Mouse (Mus musculus) kidney, adult 2 months (tissue): ENCODE measurements around the gene Scd4. TPM values are rescaled to one million over a fixed set of nuclear protein-coding genes. Genes with fewer than 3 reads are reported as not detected.
"Not testable (repeated sequence)": the region's sequence is repeated elsewhere in the genome, so short reads cannot be mapped to it uniquely, and the experiment has no call there.

Experiments used
- DNase-seq: peaks from one replicate; pipeline ENCODE4 v3.0.0; 2021
- H3K27ac ChIP-seq: fragments of 200-500 bp; 2 replicates; pipeline ENCODE4 v1.5.1; 2012; ENCODE audit warnings: low read depth, low read length, control low read depth, inconsistent platforms; ENCODE audit not compliant: insufficient read depth
- H3K27me3 ChIP-seq: fragments of 200-500 bp; replicated peaks from 2 replicates; pipeline ENCODE4 v1.6.1; 2012; ENCODE audit warnings: mild to moderate bottlenecking, moderate library complexity, low read length, inconsistent platforms; ENCODE audit not compliant: control insufficient read depth, insufficient read depth
- H3K36me3 ChIP-seq: fragments of 200-500 bp; 2 replicates; pipeline ENCODE4 v1.6.1; 2012; ENCODE audit warnings: mild to moderate bottlenecking, moderate library complexity, low read length, inconsistent platforms; ENCODE audit not compliant: control insufficient read depth, insufficient read depth
- H3K4me1 ChIP-seq: fragments of 200-500 bp; 2 replicates; pipeline ENCODE4 v1.6.1; 2011; ENCODE audit warnings: low read length; ENCODE audit not compliant: control insufficient read depth, insufficient read depth
- H3K4me3 ChIP-seq: fragments of 200-500 bp; 2 replicates; pipeline ENCODE4 v1.5.1; 2011; ENCODE audit warnings: mild to moderate bottlenecking, low read depth, low read length, control low read depth; ENCODE audit not compliant: insufficient read depth
- CTCF ChIP-seq: fragments of 200-500 bp; conservative IDR thresholded peaks from 2 replicates; pipeline ENCODE4 v1.5.1; 2011; ENCODE audit warnings: low read depth, mild to moderate bottlenecking, control low read depth, low read length, moderate library complexity, mixed read lengths; ENCODE audit not compliant: insufficient read depth, insufficient read length
- POLR2A ChIP-seq: fragments of 200-500 bp; IDR thresholded peaks from one replicate; pipeline ENCODE4 v1.6.1; 2011; ENCODE audit warnings: low read depth, low read length, control low read depth
- WGBS: fragments of 180-500 bp; shearing (Covaris S2); methylation state at CpG from one replicate; pipeline ENCODE4 v1.1.7; 2018; 5-methylcytosine and 5-hydroxymethylcytosine counted together
- polyA plus RNA-seq: library from polyadenylated mRNA; depleted of rRNA; stranded (reverse); fragments of >200 nt; gene quantifications from 2 replicates; pipeline ENCODE4 v1.2.3, GENCODE M21; 2012

Gene Scd4
- polyA plus RNA-seq, 1 experiment, result 0.23 TPM

GRCm38 (mm10) chr19:44333991-44334390 is 1.1 kb downstream of the Scd4 start:
- 93% methylated on average over 9 of the region's 9 CpGs for WGBS
- H3K4me3 ChIP-seq, result no peak overlapping the region
- no peaks in the 10 kb centered on the region for H3K27me3 ChIP-seq
- no peak for TF ChIP-seq POLR2A
- TF ChIP-seq CTCF, result no peak
- no peaks in the 10 kb centered on the region for H3K36me3 ChIP-seq
- H3K4me1 ChIP-seq, result peaks cover 7% of the 10 kb centered on the region
- no peak for DNase-seq
- no peak overlapping the region for H3K27ac ChIP-seq

DNA sequence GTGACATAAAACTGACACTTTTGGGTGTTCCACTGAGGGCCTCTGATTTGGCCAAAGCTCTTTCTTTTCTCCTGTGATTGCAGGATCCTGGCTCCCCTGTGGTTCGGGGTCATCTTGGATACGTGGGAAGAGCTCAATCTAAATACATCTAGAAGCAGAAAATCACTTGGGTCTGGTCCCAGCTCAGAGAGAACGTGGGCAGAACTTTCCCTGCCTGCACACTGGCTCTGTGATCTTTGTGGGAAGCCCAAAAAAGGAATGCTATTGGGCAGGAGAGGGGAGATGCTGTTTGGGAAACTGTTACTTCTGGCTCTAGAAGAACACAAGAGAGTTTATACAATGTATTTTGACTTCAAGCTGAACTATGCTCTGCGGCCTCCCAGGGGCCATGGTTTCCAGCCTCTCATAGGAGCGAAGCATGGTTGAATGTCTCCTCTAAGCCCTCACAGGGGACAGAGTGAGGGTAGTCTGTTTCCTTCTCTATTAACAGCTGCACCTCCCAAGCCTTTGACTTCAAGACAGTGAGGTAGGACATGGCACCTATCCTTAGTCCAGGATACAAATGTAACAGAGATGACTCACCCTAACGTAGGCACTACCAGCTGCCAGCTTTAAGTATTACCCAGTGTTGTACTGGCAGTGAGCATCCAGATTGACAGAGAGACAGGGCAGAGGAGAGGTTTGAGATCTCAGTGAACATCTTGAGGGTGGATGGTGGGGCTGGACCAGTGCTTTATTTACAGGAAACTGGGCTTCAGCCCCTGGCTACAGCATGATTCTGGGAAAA is 3.2 kb downstream of the Scd4 start:
- TF ChIP-seq POLR2A (no peak), CTCF (no peak)
- H3K36me3 ChIP-seq, result no peaks in the 10 kb centered on the region
- H3K27me3 ChIP-seq, result no peaks in the 10 kb centered on the region
- H3K4me3 ChIP-seq, result no peak overlapping the region
- 77% methylated on average over 6 of the region's 6 CpGs for WGBS
- DNase-seq, result no peak
- no peak overlapping the region for H3K27ac ChIP-seq
- H3K4me1 ChIP-seq, result peaks cover 7% of the 10 kb centered on the region; the same call in 1 of the 2 replicates

DNA sequence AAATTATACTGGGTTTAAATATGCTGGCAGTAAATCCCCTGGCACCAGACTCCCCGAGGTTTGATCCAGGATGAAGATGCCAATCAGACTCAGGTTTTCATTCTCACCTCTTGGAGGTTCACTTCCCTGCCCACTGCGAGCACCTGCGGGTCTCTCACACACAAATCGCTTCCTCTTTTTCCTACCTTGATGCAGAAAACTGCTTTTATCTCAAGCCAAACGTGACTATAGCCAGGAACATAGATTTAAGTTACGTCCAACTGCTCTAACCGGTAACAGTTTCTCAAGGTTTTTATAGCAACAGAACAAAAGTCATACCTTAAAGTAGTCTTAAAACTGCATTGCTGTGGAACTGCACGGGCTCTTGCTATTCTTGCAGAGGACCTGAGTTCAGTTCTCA is 16.8 kb downstream of the Scd4 start:
- Histone ChIP-seq H3K4me3 (no peak overlapping the region), H3K27me3 (no peaks in the 10 kb centered on the region), H3K36me3 (no peaks in the 10 kb centered on the region), H3K27ac (no peak overlapping the region), H3K4me1 (no peaks in the 10 kb centered on the region)
- no peak for TF ChIP-seq POLR2A
- no peak for TF ChIP-seq CTCF
- no peak for DNase-seq
- 86% methylated on average over 8 of the region's 8 CpGs for WGBS

DNA sequence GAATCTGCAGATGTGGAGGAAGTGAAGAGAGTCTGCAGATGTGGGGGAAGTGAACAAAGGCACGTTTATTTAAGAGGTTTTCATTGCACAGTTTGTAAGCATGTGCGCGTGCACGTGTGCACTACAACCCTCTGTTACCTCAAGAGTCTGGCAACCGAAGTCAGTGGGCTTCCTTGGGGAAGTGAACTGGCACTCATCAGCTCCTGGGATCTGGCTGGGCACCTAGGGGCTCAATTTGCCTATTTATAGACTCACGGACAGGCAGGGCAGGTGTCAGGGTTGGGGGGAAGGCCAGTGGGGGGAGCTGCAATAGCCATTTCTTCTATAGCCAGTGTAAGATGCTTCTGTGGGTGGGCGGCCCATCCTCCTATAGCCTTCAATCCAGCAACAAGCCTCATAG is 18.9 kb downstream of the Scd4 start:
- Histone ChIP-seq H3K36me3 (no peaks in the 10 kb centered on the region), H3K27ac (no peak overlapping the region), H3K4me3 (no peak overlapping the region), H3K4me1 (no peaks in the 10 kb centered on the region), H3K27me3 (no peaks in the 10 kb centered on the region)
- 87% methylated on average over 7 of the region's 7 CpGs for WGBS
- no peak for TF ChIP-seq CTCF
- TF ChIP-seq POLR2A, result no peak
- DNase-seq, result no peak

GRCm38 (mm10) chr19:44358700-44359099 is 25.8 kb downstream of the Scd4 start:
- TF ChIP-seq POLR2A (no peak), CTCF (no peak)
- H3K36me3 ChIP-seq, result no peaks in the 10 kb centered on the region
- no peaks in the 10 kb centered on the region for H3K27me3 ChIP-seq
- no peaks in the 10 kb centered on the region for H3K4me1 ChIP-seq
- DNase-seq, result no peak
- WGBS, result 60% methylated on average over 8 of the region's 8 CpGs
- H3K4me3 ChIP-seq, result no peak overlapping the region
- no peak overlapping the region for H3K27ac ChIP-seq

GRCm38 (mm10) chr19:44363529-44363928 is 30.6 kb downstream of the Scd4 start:
- no peaks in the 10 kb centered on the region for H3K27me3 ChIP-seq
- DNase-seq, result peak; percentile 68
- peaks cover 4% of the 10 kb centered on the region for H3K4me1 ChIP-seq
- no peaks in the 10 kb centered on the region for H3K36me3 ChIP-seq
- no peak overlapping the region for H3K4me3 ChIP-seq
- H3K27ac ChIP-seq, result no peak overlapping the region
- no peak for TF ChIP-seq POLR2A
- peak; percentile 98 for TF ChIP-seq CTCF
- WGBS, result 24% methylated on average over 13 of the region's 13 CpGs

GRCm38 (mm10) chr19:44364029-44364428 is 31.1 kb downstream of the Scd4 start:
- 73% methylated on average over 8 of the region's 8 CpGs for WGBS
- H3K27me3 ChIP-seq, result no peaks in the 10 kb centered on the region
- H3K4me1 ChIP-seq, result peaks cover 4% of the 10 kb centered on the region
- H3K36me3 ChIP-seq, result no peaks in the 10 kb centered on the region
- no peak for DNase-seq
- no peak overlapping the region for H3K4me3 ChIP-seq
- no peak overlapping the region for H3K27ac ChIP-seq
- TF ChIP-seq POLR2A (no peak), CTCF (no peak)

DNA sequence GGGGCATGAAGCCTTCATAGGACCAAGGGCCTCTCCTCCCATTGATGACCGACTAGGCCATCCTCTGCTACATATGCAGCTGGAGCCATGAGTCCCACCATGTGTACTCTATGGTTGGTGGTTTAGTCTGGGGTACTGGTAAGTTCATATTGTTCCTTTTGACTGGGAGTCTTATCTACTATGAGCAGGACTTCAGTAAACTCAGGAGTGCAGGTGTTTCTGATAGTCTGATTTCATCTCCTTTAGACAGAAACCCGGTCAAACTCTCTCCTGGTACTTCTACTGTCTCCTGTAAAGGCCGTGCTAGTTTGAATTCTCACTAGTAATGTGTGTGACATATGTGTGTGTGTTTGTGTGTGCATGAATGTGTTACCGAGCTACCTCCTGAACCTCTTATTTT is 32.8 kb downstream of the Scd4 start:
- Histone ChIP-seq H3K4me1 (peaks cover 4% of the 10 kb centered on the region), H3K36me3 (no peaks in the 10 kb centered on the region), H3K27me3 (no peaks in the 10 kb centered on the region), H3K4me3 (no peak overlapping the region), H3K27ac (no peak overlapping the region)
- WGBS, result 91% methylated on average over 4 of the region's 4 CpGs
- TF ChIP-seq CTCF, result no peak
- no peak for TF ChIP-seq POLR2A
- DNase-seq, result no peak

DNA sequence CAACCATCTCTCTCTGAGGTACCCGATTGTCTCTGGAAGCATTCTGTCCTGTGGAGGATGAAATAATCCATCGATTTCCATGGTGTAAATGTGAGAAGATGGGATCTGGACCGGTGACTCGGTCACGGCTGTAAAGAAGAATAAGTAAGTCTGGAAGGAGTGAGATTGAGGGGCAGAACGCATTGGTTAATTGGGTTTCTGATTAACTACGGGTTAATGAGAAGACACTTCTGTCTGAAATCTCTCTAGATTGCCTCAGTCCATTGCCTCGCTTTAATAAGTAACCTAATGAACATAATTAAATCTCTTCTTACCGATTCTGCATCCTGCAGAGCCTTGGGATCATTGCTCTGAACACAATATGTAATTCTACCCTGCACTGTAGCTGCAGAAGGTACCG is 34.2 kb downstream of the Scd4 start:
- 34% methylated on average over 10 of the region's 10 CpGs for WGBS
- DNase-seq, result peak; percentile 50
- not testable (repeated sequence) for H3K27ac ChIP-seq

More for the DNA sequence above, 34.2 kb downstream of the Scd4 start:
- not testable (repeated sequence) for H3K36me3 ChIP-seq, H3K27me3 ChIP-seq, H3K4me1 ChIP-seq, H3K4me3 ChIP-seq
